Comparison of ENCODE assay signal across 8 mouse cellular contexts in the genomic region with DNA sequence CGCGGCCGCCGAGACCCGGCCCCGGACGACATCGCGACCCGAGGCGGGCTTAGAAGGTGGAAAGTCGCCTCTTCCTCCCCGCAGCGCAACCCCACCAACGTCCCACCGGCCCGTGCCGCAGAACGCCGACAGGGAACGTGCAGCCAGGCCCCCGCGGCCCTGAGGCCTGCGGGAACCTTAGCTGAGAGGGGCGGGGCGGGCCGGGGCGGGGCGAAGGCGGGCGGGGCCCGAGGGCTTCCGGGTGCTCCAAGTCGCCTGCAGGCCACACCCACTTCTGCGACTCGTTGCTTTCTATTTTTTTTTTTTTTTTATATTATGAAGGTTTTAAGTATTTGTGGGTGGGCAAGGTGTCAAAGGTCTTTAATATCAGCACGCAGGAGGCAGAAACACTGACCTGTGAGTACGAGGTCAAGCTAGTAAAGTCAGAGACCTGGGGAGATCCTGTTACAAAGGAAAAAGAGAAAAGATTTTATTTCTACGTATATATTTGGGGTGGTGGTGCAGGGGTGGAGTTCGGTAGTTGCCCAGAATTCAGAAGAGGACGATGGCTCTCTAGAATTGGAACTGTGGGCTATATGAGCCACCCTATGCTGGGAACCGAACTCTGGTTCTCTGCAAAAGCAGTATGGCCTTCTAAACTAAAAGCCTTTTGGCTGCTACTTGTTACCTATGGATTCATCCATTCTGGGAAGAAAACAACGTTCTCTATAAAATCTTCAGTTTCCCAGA. TPM values are rescaled to one million over a fixed set of nuclear protein-coding genes. Genes with fewer than 3 reads are reported as not detected.
DNase-seq lines count a peak whose midpoint lies in the region; ATAC-seq and TF ChIP-seq lines count a peak whose summit lies in the region.

No protein-coding gene starts in this region.

- dilution Hi-C loops in CH12.LX (cut with MboI; ENCODE audit: extremely low pct_ligation_motif_present, extremely low pct_unique_long_range_greater_than_20kb, low sequenced_read_pairs): no loop called here

- TF ChIP-seq POLR2A in CH12.LX (IDR thresholded peaks at IDR 0.05; ENCODE audit: low read depth, low read length): peak; percentile 94

- in situ Hi-C loops in CH12.LX (cut with MboI; ENCODE audit: low pct_ligation_motif_present, low pct_unique_long_range_greater_than_20kb, low sequenced_read_pairs): no loop called here

- WGBS in heart, embryonic 11.5 days (ENCODE audit: insufficient replicate concordance): 6% methylated on average over 38 of the region's 43 CpGs
- 5% methylated on average over 24 of the region's 43 CpGs for WGBS in kidney, embryonic 16.5 days
- 4% methylated on average over 34 of the region's 43 CpGs for WGBS in lung, embryonic 16.5 days

- H3K4me3 ChIP-seq in CH12.LX (replicated peaks in 1 of 3; ENCODE audit: low read depth in 2 of 3, low read length in 2 of 3, poor library complexity in 1 of 3): peak overlapping the region; percentile 78 to 92 (median 84)
- H3K4me3 ChIP-seq in heart, embryonic 11.5 days (ENCODE audit: low read depth, low read length): peak overlapping the region; percentile 90
- H3K4me3 ChIP-seq in kidney, embryonic 16.5 days (ENCODE audit: low read length): peak overlapping the region; percentile 84
- H3K4me3 ChIP-seq in lung, embryonic 16.5 days (ENCODE audit: low read length): peak overlapping the region; percentile 86

- peak overlapping the region; percentile 27 for H3K27ac ChIP-seq in CH12.LX (ENCODE audit: insufficient read depth, low read depth)
- peak overlapping the region; percentile 84 for H3K27ac ChIP-seq in heart, embryonic 11.5 days (ENCODE audit: low read depth, low read length)
- H3K27ac ChIP-seq in kidney, embryonic 16.5 days (ENCODE audit: low read length): peak overlapping the region; percentile 86
- peak overlapping the region; percentile 92 for H3K27ac ChIP-seq in lung, embryonic 16.5 days (ENCODE audit: low read length)

- no peaks in the 10 kb centered on the region for H3K9me3 ChIP-seq in CH12.LX (replicated peaks; ENCODE audit: low read length)
- no peaks in the 10 kb centered on the region for H3K9me3 ChIP-seq in heart, embryonic 11.5 days (replicated peaks; ENCODE audit: control insufficient read depth, low read length)
- H3K9me3 ChIP-seq in kidney, embryonic 16.5 days (ENCODE audit: low read length): no peaks in the 10 kb centered on the region
- H3K9me3 ChIP-seq in lung, embryonic 16.5 days (ENCODE audit: control insufficient read depth, low read length): no peaks in the 10 kb centered on the region

- no peak for TF ChIP-seq EP300 in CH12.LX (IDR thresholded peaks at IDR 0.05; ENCODE audit: low read length)

- peak; percentile 87 for ATAC-seq in heart, embryonic 11.5 days (replicated peaks; ENCODE audit: insufficient number of reproducible peaks, low FRiP score, low TSS enrichment)
- ATAC-seq in kidney, embryonic 16.5 days (ENCODE audit: low FRiP score, low TSS enrichment): peak; percentile 91
- peak; percentile 95 for ATAC-seq in lung, embryonic 16.5 days (ENCODE audit: low read depth)
- peak; percentile 83 for ATAC-seq in neutrophil, adult 5-6 weeks (ENCODE audit: extremely low read depth, insufficient number of reproducible peaks, low FRiP score, poor library complexity, severe bottlenecking)

- peak; percentile 81 for DNase-seq in CH12.LX (ENCODE audit: extremely low read depth)
- peak; percentile 67 for DNase-seq in T-cell, adult 2 months (ENCODE audit: low spot score)
- DNase-seq in embryo, embryonic 9.5 days (ENCODE audit: extremely low spot score): peak; percentile 88
- peak; percentile 87 for DNase-seq in thymus, postnatal 4 days

- no peak for TF ChIP-seq CTCF in CH12.LX (conservative IDR thresholded peaks at IDR 0.05 in 1 of 2, IDR thresholded peaks at IDR 0.05 in 1 of 2; ENCODE audit: low read depth in 2 of 2, low read length in 2 of 2)

- peaks cover 7% of the 10 kb centered on the region for H3K79me2 ChIP-seq in CH12.LX (replicated peaks; ENCODE audit: control insufficient read depth, extremely low read depth, insufficient read depth, poor library complexity, severe bottlenecking)

- peak overlapping the region; percentile 95 for H3K4me2 ChIP-seq in CH12.LX (ENCODE audit: insufficient read depth, low read depth, poor library complexity, severe bottlenecking)
- H3K4me2 ChIP-seq in heart, embryonic 11.5 days: peak overlapping the region; percentile 82
- peak overlapping the region; percentile 71 for H3K4me2 ChIP-seq in kidney, embryonic 16.5 days (replicated peaks; ENCODE audit: low read depth, low read length)
- peak overlapping the region; percentile 61 for H3K4me2 ChIP-seq in lung, embryonic 16.5 days (ENCODE audit: low read depth, low read length)

- H3K9ac ChIP-seq in CH12.LX (ENCODE audit: insufficient read depth, low read depth): peak overlapping the region; percentile 73
- peak overlapping the region; percentile 93 for H3K9ac ChIP-seq in heart, embryonic 11.5 days (ENCODE audit: low read depth, low read length)
- H3K9ac ChIP-seq in kidney, embryonic 16.5 days (replicated peaks; ENCODE audit: low read length): peak overlapping the region; percentile 97
- peak overlapping the region; percentile 96 for H3K9ac ChIP-seq in lung, embryonic 16.5 days (ENCODE audit: low read length)

- H3K4me1 ChIP-seq in CH12.LX (ENCODE audit: control insufficient read depth in 1 of 2, insufficient read depth in 2 of 2): 0 out of 4 replicates have a peak, but pooled peaks cover 0 to 7% of the 10 kb centered on the region in 2 experiments
- H3K4me1 ChIP-seq in heart, embryonic 11.5 days (ENCODE audit: control insufficient read depth, insufficient read depth, low read length): 0 out of 2 replicates have a peak, but pooled peaks cover 4% of the 10 kb centered on the region
- 0 out of 2 replicates have a peak, but pooled peaks cover 3% of the 10 kb centered on the region for H3K4me1 ChIP-seq in kidney, embryonic 16.5 days (ENCODE audit: insufficient read depth, low read length)
- peaks cover 3% of the 10 kb centered on the region for H3K4me1 ChIP-seq in lung, embryonic 16.5 days (replicated peaks; ENCODE audit: control insufficient read depth, insufficient read depth, low read length)

- no peak for TF ChIP-seq RAD21 in CH12.LX (IDR thresholded peaks at IDR 0.05; ENCODE audit: low read depth, low read length)

- peaks cover 10 to 26% of the 10 kb centered on the region in 2 experiments for H3K36me3 ChIP-seq in CH12.LX (replicated peaks in 1 of 2; ENCODE audit: control insufficient read depth in 1 of 2, insufficient read depth in 1 of 2, low read length in 1 of 2)
- H3K36me3 ChIP-seq in heart, embryonic 11.5 days (ENCODE audit: control insufficient read depth, insufficient read depth, low read length): no peaks in the 10 kb centered on the region
- H3K36me3 ChIP-seq in kidney, embryonic 16.5 days (ENCODE audit: insufficient read depth, low read length): peaks cover 6% of the 10 kb centered on the region; the same call in 1 of the 2 replicates
- 0 out of 2 replicates have a peak, but pooled peaks cover 3% of the 10 kb centered on the region for H3K36me3 ChIP-seq in lung, embryonic 16.5 days (ENCODE audit: control insufficient read depth, insufficient read depth, low read length)

- no peaks in the 10 kb centered on the region for H3K27me3 ChIP-seq in CH12.LX (replicated peaks)
- no peaks in the 10 kb centered on the region for H3K27me3 ChIP-seq in heart, embryonic 11.5 days (ENCODE audit: control insufficient read depth, insufficient read depth, low read length)
- no peaks in the 10 kb centered on the region for H3K27me3 ChIP-seq in kidney, embryonic 16.5 days (ENCODE audit: insufficient read depth, low read length)
- H3K27me3 ChIP-seq in lung, embryonic 16.5 days (ENCODE audit: control insufficient read depth, insufficient read depth, low read depth, low read length): no peaks in the 10 kb centered on the region

TF ChIP-seq in CH12.LX, 34 proteins besides CTCF, POLR2A, EP300 and RAD21 (continues in another document):
- TF ChIP-seq RCOR1 (conservative IDR thresholded peaks at IDR 0.05; ENCODE audit: low read depth, low read length): no peak
- 0 out of 2 replicates have a peak, but pooled peaks have one; percentile 36 for TF ChIP-seq POLR2AphosphoS2 (IDR thresholded peaks at IDR 0.05; ENCODE audit: low read depth, low read length)
- TF ChIP-seq IRF4 (IDR thresholded peaks at IDR 0.05; ENCODE audit: low read depth, low read length): no peak

RNA-seq across cellular contexts. Expression of gene Rp9, which starts 1.2 kb away (rescaled TPM):
- total RNA-seq in CH12.LX (2012; rRNA removed) (75.5 and 86.9 TPM in 2 replicates), CH12.LX (2014; rRNA removed) (64.2 and 82.1 TPM in 2 replicates)
- 75.9 and 85.0 TPM in 2 replicates for polyA plus RNA-seq in CH12.LX (2012; ENCODE audit: insufficient read length, low read depth)
- polyA plus RNA-seq in heart, embryonic 11.5 days (2014; fragmentation: Nextera tagmentation; extraction: Ambion mirVana): 42.4 and 48.0 TPM in 2 replicates
- polyA plus RNA-seq in kidney, embryonic 16.5 days (2015; fragmentation: Nextera tagmentation; extraction: Ambion mirVana): 56.0 and 64.3 TPM in 2 replicates
- 60.9 and 64.5 TPM in 2 replicates for polyA plus RNA-seq in lung, embryonic 16.5 days (2015; fragmentation: Nextera tagmentation; extraction: Ambion mirVana)
- 180 and 214 TPM in 2 replicates for total RNA-seq in neutrophil, adult 5-6 weeks (2017)

RNA-seq across cellular contexts. Expression of gene Bbs9, which starts 7.2 kb away (rescaled TPM):
- total RNA-seq in CH12.LX (2012; rRNA removed) (8.1 and 9.1 TPM in 2 replicates), CH12.LX (2014; rRNA removed) (7.8 and 8.5 TPM in 2 replicates)
- polyA plus RNA-seq in CH12.LX (2012; ENCODE audit: insufficient read length, low read depth): 6.9 and 8.5 TPM in 2 replicates
- polyA plus RNA-seq in heart, embryonic 11.5 days (2014; fragmentation: Nextera tagmentation; extraction: Ambion mirVana): 8.2 and 8.6 TPM in 2 replicates
- 12.2 and 15.7 TPM in 2 replicates for polyA plus RNA-seq in kidney, embryonic 16.5 days (2015; fragmentation: Nextera tagmentation; extraction: Ambion mirVana)
- 16.0 TPM in 2 replicates for polyA plus RNA-seq in lung, embryonic 16.5 days (2015; fragmentation: Nextera tagmentation; extraction: Ambion mirVana)
- total RNA-seq in neutrophil, adult 5-6 weeks (2017): 24.6 and 27.1 TPM in 2 replicates

RNA-seq across cellular contexts. Expression of gene Gm17545, which starts 14.2 kb away (rescaled TPM):
- total RNA-seq in CH12.LX (2012; rRNA removed) (not detected in 2 replicates), CH12.LX (2014; rRNA removed) (not detected in 2 replicates)
- not detected in 2 replicates for polyA plus RNA-seq in CH12.LX (2012; ENCODE audit: insufficient read length, low read depth)
- not detected in 2 replicates for polyA plus RNA-seq in heart, embryonic 11.5 days (2014; fragmentation: Nextera tagmentation; extraction: Ambion mirVana)
- not detected in 2 replicates for polyA plus RNA-seq in kidney, embryonic 16.5 days (2015; fragmentation: Nextera tagmentation; extraction: Ambion mirVana)
- not detected in 2 replicates for polyA plus RNA-seq in lung, embryonic 16.5 days (2015; fragmentation: Nextera tagmentation; extraction: Ambion mirVana)
- total RNA-seq in neutrophil, adult 5-6 weeks (2017): not detected in 2 replicates

RNA-seq across cellular contexts. Expression of gene 9530077C05Rik, which starts 57.0 kb away (rescaled TPM):
- 0.46 and 0.93 TPM in 2 replicates for total RNA-seq in CH12.LX (2012; rRNA removed)
- total RNA-seq in CH12.LX (2014; rRNA removed): 0.71 and 0.78 TPM in 2 replicates
- polyA plus RNA-seq in CH12.LX (2012; ENCODE audit: insufficient read length, low read depth): 0.27 and 1.4 TPM in 2 replicates
- 2.9 and 3.0 TPM in 2 replicates for polyA plus RNA-seq in heart, embryonic 11.5 days (2014; fragmentation: Nextera tagmentation; extraction: Ambion mirVana)
- 4.3 and 4.8 TPM in 2 replicates for polyA plus RNA-seq in kidney, embryonic 16.5 days (2015; fragmentation: Nextera tagmentation; extraction: Ambion mirVana)
- polyA plus RNA-seq in lung, embryonic 16.5 days (2015; fragmentation: Nextera tagmentation; extraction: Ambion mirVana): 4.9 and 7.5 TPM in 2 replicates
- total RNA-seq in neutrophil, adult 5-6 weeks (2017): 11.0 and 15.4 TPM in 2 replicates

Comparison
In these comparisons a context has a peak if more than half of its experiments do, and no peak if none do; other contexts are left out.
1. Peak in every context shown above with its lines: DNase-seq, ATAC-seq, H3K4me3 ChIP-seq and H3K27ac ChIP-seq.
2. H3K27ac ChIP-seq: peak in every context shown above with its lines; median percentile 92 in lung, embryonic 16.5 days; 86 in kidney, embryonic 16.5 days; 84 in heart, embryonic 11.5 days; 27 in CH12.LX.